Mouse (Mus musculus): ENCODE data around the gene Phlda3.

DNA sequence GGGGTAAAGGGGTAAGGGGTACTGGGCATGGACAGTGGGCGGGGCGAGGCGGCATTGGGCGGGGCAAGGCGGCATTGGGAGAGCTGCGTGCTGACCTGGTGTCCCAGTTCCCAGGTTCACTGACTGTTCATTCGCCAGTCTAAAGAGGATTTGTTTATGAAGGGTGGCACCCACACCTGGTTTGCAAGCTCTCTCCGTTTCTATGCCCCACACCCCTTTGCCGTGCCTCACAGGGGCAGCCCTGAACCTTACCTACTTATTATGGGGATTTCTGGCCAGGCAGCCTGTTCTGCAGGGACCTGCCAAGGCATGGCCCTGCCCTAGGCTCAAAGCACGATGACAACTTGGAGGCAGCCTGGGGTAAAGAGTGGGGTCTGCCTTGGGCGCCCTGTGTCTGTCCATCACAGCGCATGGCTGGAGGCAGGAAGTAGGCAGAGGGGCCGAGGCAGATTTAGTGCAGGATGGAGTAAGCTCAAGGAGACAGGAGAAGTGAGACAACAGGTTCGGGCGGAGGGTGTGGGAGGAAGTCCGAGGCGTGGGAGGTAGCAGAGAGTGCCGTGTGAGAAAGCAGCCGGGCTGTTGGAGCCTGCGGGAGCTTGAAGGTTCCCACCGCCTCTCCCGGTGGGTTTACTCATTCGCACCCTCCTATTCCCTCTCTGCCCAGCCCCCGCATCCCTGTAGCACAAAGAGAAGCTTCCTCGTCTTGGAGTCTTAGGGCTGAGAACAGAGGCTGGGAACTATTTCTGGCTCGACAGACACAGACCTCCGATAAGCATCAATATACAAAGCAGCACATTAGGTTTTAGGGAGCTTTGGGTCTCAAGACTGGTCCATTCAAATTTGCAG lies 27.7 kb downstream of the Phlda3 start:
- TF ChIP-seq POLR2A (IDR thresholded peaks at IDR 0.05; ENCODE audit: low read depth, low read length) (no peak), CTCF (conservative IDR thresholded peaks at IDR 0.05; ENCODE audit: insufficient read depth, insufficient read length, low read depth, low read length) (no peak)

All from kidney, adult 2 months (tissue).